Mouse (Mus musculus) adrenal gland, postnatal 25 days (tissue): ENCODE data around the gene Vmn1r15. TPM values are rescaled to one million over a fixed set of nuclear protein-coding genes. Genes with fewer than 3 reads are reported as not detected.

Source experiments
- DNase-seq: peaks from one replicate; pipeline ENCODE4 v3.0.0; 2021; ENCODE audit warnings: mixed read lengths
- long read RNA-seq: library from polyadenylated mRNA; stranded (forward); transcript quantifications from one replicate; pipeline ENCODE4 v2.0.0, GENCODE M21; 2021
- total RNA-seq: library from RNA; stranded (reverse); gene quantifications from 2 replicates; pipeline ENCODE4 v1.2.3, GENCODE M21; 2021

Vmn1r15 gene
- not detected in 2 replicates for total RNA-seq
- long read RNA-seq: 0 reads

GRCm38 (mm10) chr6:57257652-57258051, at the start of gene Vmn1r15:
Gene Vmn1r15 (plus strand): TSS chr6:57257952.
- DNase-seq: no peak

- DNase-seq: no peak
These were observed 26.4 kb upstream of the Vmn1r15 start, which contains the start of gene Vmn1r14 for GRCm38 (mm10) chr6:57231386-57231785. Gene Vmn1r14 (plus strand): TSS chr6:57231686.

- DNase-seq: no peak
These were observed 3.2 kb downstream of the Vmn1r15 start for GRCm38 (mm10) chr6:57260990-57261389.

- no peak for DNase-seq
These were observed 14.1 kb downstream of the Vmn1r15 start for GRCm38 (mm10) chr6:57271881-57272280.

GRCm38 (mm10) chr6:57272517-57272916, 14.8 kb downstream of the Vmn1r15 start:
- DNase-seq: no peak

- no peak for DNase-seq
These were observed 21.2 kb downstream of the Vmn1r15 start for GRCm38 (mm10) chr6:57278952-57279351.

Other genes with a start within 250 kb of the Vmn1r15 start
- gene Vmn1r7, start 232.6 kb upstream of the Vmn1r15 start, total RNA-seq: not detected in 2 replicates
- gene Vmn1r8, start 225.7 kb upstream of the Vmn1r15 start, total RNA-seq: not detected in 2 replicates
- gene Vmn1r9, start 191.2 kb upstream of the Vmn1r15 start, total RNA-seq: not detected in 2 replicates
- gene Vmn1r10, start 148.5 kb upstream of the Vmn1r15 start, total RNA-seq: not detected in 2 replicates
- gene Vmn1r11, start 124.5 kb upstream of the Vmn1r15 start, total RNA-seq: not detected in 2 replicates
- not detected in 2 replicates for gene Vmn1r12, start 101.0 kb upstream of the Vmn1r15 start, total RNA-seq
- not detected in 2 replicates for gene Vmn1r13, start 54.7 kb upstream of the Vmn1r15 start, total RNA-seq
- gene Vmn1r14, start 26.3 kb upstream of the Vmn1r15 start, total RNA-seq: not detected in 2 replicates
- gene Vmn1r16, start 71.5 kb downstream of the Vmn1r15 start, total RNA-seq: not detected in 2 replicates
- not detected in 2 replicates for gene Vmn1r17, start 105.8 kb downstream of the Vmn1r15 start, total RNA-seq
- not detected in 2 replicates for gene Vmn1r18, start 137.8 kb downstream of the Vmn1r15 start, total RNA-seq
- not detected in 2 replicates for gene Vmn1r19, start 145.8 kb downstream of the Vmn1r15 start, total RNA-seq
- gene Vmn1r20, start 171.0 kb downstream of the Vmn1r15 start, total RNA-seq: not detected in 2 replicates